15 mouse cellular contexts compared by ENCODE assay signal in the genomic region with DNA sequence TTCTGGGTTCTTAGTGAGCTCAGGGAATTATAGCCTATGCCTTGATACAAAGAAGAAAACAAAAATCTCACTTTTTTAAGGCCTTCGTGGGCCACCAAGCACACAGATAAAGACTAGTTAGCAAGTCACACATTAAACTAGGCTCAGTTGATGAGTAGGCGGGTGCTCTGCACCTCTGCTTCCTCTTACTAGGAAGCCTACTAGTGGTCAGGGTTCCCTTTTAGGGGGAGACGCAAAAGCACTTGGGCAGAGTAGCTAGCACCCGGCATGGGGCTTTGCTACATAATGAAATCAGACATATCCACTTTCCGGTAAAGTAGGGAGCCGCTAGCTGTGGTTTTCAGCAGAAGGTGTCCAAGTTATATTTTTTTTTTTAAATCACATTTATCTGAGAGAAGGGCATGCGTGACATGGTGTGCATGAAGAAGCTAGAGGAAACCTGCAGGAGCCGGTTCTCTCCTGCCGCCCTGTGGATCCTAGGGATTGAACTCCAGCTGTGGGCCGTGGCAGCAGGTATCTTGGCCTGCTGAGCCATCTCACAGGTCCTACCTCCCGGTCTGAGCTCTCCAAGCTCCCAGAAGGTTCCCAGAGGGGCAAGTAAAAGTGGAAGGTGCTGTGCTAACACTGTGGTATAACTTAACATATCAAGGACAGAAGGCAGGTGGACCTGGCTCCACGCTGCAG.
DNase-seq lines count a peak whose midpoint lies in the region; ATAC-seq and TF ChIP-seq lines count a peak whose summit lies in the region.
"Had no signal": no experiment of that assay in that cellular context is flagged by ENCODE, and none has a peak within 500 bp of the region (broad histone marks: within the 10 kb centered on the region; RNA-seq: fewer than 3 reads in every experiment).

No protein-coding gene starts in this region.

- H3K9me3 ChIP-seq in forebrain, embryonic 14.5 days (replicated peaks; ENCODE audit: control insufficient read depth, low read length) = no peaks in the 10 kb centered on the region
- no peaks in the 10 kb centered on the region for H3K9me3 ChIP-seq in forebrain, embryonic 13.5 days (replicated peaks)
- no peaks in the 10 kb centered on the region for H3K9me3 ChIP-seq in intestine, embryonic 14.5 days (ENCODE audit: control insufficient read depth, low read length)
- H3K9me3 ChIP-seq in intestine, embryonic 16.5 days (ENCODE audit: control insufficient read depth, low read length) = no peaks in the 10 kb centered on the region
- no peaks in the 10 kb centered on the region for H3K9me3 ChIP-seq in E14TG2a.4 (ENCODE audit: low read length)
- no peaks in the 10 kb centered on the region for H3K9me3 ChIP-seq in embryonic facial prominence, embryonic 12.5 days
- no peaks in the 10 kb centered on the region for H3K9me3 ChIP-seq in liver, embryonic 11.5 days (ENCODE audit: control insufficient read depth, low read length)
- H3K9me3 ChIP-seq: G1E; heart, embryonic 15.5 days; liver, embryonic 12.5 days had no signal

- H3K27ac ChIP-seq in forebrain, embryonic 14.5 days (ENCODE audit: low read depth, low read length) = no peak overlapping the region
- H3K27ac ChIP-seq in forebrain, embryonic 13.5 days = no peak overlapping the region
- H3K27ac ChIP-seq in intestine, embryonic 14.5 days (ENCODE audit: low read depth) = no peak overlapping the region
- no peak overlapping the region for H3K27ac ChIP-seq in intestine, embryonic 16.5 days (ENCODE audit: low read length)
- 0 out of 2 replicates have a peak overlapping the region, but pooled peaks have one; percentile 18 for H3K27ac ChIP-seq in embryonic facial prominence, embryonic 12.5 days
- no peak overlapping the region for H3K27ac ChIP-seq in liver, embryonic 11.5 days (ENCODE audit: low read depth, low read length)
- H3K27ac ChIP-seq: heart, embryonic 15.5 days; liver, embryonic 12.5 days had no signal

- H3K36me3 ChIP-seq in forebrain, embryonic 14.5 days (ENCODE audit: control insufficient read depth, insufficient read depth, low read length) = no peaks in the 10 kb centered on the region
- H3K36me3 ChIP-seq in forebrain, embryonic 13.5 days (ENCODE audit: poor library complexity, severe bottlenecking) = no peaks in the 10 kb centered on the region
- no peaks in the 10 kb centered on the region for H3K36me3 ChIP-seq in intestine, embryonic 14.5 days (ENCODE audit: control insufficient read depth, insufficient read depth, low read length)
- H3K36me3 ChIP-seq in intestine, embryonic 16.5 days (ENCODE audit: control insufficient read depth, insufficient read depth, low read length) = no peaks in the 10 kb centered on the region
- H3K36me3 ChIP-seq in E14TG2a.4 (ENCODE audit: insufficient read depth, low read length) = peaks cover 6% of the 10 kb centered on the region; the same call in 1 of the 2 replicates
- H3K36me3 ChIP-seq in embryonic facial prominence, embryonic 12.5 days = no peaks in the 10 kb centered on the region
- H3K36me3 ChIP-seq in liver, embryonic 11.5 days (ENCODE audit: control insufficient read depth, insufficient read depth, low read length) = no peaks in the 10 kb centered on the region
- H3K36me3 ChIP-seq: heart, embryonic 15.5 days; liver, embryonic 12.5 days had no signal

- no peak for ATAC-seq in forebrain, embryonic 14.5 days
- ATAC-seq in forebrain, embryonic 13.5 days = no peak
- no peak for ATAC-seq in intestine, embryonic 14.5 days (replicated peaks; ENCODE audit: low FRiP score, low TSS enrichment, low read depth)
- no peak for ATAC-seq in intestine, embryonic 16.5 days
- no peak for ATAC-seq in embryonic facial prominence, embryonic 12.5 days (ENCODE audit: insufficient number of reproducible peaks, insufficient read depth, low FRiP score, low TSS enrichment)
- ATAC-seq in liver, embryonic 11.5 days (replicated peaks; ENCODE audit: low FRiP score) = no peak
- ATAC-seq: activated CD4-positive, CD25-positive, alpha-beta regulatory T cell, adult 4 months; liver, embryonic 12.5 days had no signal

- no peak overlapping the region for H3K4me3 ChIP-seq in forebrain, embryonic 14.5 days (ENCODE audit: low read depth, low read length)
- H3K4me3 ChIP-seq in forebrain, embryonic 13.5 days = no peak overlapping the region
- no peak overlapping the region for H3K4me3 ChIP-seq in intestine, embryonic 14.5 days (ENCODE audit: low read depth, low read length)
- no peak overlapping the region for H3K4me3 ChIP-seq in intestine, embryonic 16.5 days (ENCODE audit: low read length)
- 0 out of 2 replicates have a peak overlapping the region, but pooled peaks have one; percentile 7 for H3K4me3 ChIP-seq in E14TG2a.4 (replicated peaks; ENCODE audit: low read length)
- H3K4me3 ChIP-seq in embryonic facial prominence, embryonic 12.5 days = no peak overlapping the region
- H3K4me3 ChIP-seq in liver, embryonic 11.5 days (ENCODE audit: low read depth, low read length) = no peak overlapping the region
- H3K4me3 ChIP-seq: heart, embryonic 15.5 days; liver, embryonic 12.5 days had no signal

- H3K4me2 ChIP-seq in forebrain, embryonic 14.5 days (ENCODE audit: low read length) = 0 out of 2 replicates have a peak overlapping the region, but pooled peaks have one; percentile 21
- no peak overlapping the region for H3K4me2 ChIP-seq in forebrain, embryonic 13.5 days
- H3K4me2 ChIP-seq in intestine, embryonic 14.5 days (ENCODE audit: low read length) = no peak overlapping the region
- no peak overlapping the region for H3K4me2 ChIP-seq in intestine, embryonic 16.5 days (ENCODE audit: low read depth, low read length)
- H3K4me2 ChIP-seq in embryonic facial prominence, embryonic 12.5 days (replicated peaks) = no peak overlapping the region
- no peak overlapping the region for H3K4me2 ChIP-seq in liver, embryonic 11.5 days
- H3K4me2 ChIP-seq: heart, embryonic 15.5 days; liver, embryonic 12.5 days had no signal

- peaks cover 29% of the 10 kb centered on the region for H3K4me1 ChIP-seq in forebrain, embryonic 14.5 days (ENCODE audit: control insufficient read depth, insufficient read depth, low read length)
- H3K4me1 ChIP-seq in forebrain, embryonic 13.5 days = peaks cover 36% of the 10 kb centered on the region
- H3K4me1 ChIP-seq in intestine, embryonic 14.5 days (replicated peaks; ENCODE audit: control insufficient read depth, insufficient read depth, low read length) = peaks cover 22% of the 10 kb centered on the region
- peaks cover 22% of the 10 kb centered on the region for H3K4me1 ChIP-seq in intestine, embryonic 16.5 days (ENCODE audit: control insufficient read depth, insufficient read depth, low read length)
- H3K4me1 ChIP-seq in E14TG2a.4 (replicated peaks; ENCODE audit: low read depth, low read length) = peaks cover 82% of the 10 kb centered on the region
- peaks cover 23% of the 10 kb centered on the region for H3K4me1 ChIP-seq in embryonic facial prominence, embryonic 12.5 days
- 0 out of 2 replicates have a peak, but pooled peaks cover 2% of the 10 kb centered on the region for H3K4me1 ChIP-seq in liver, embryonic 11.5 days (replicated peaks; ENCODE audit: control insufficient read depth, insufficient read depth, low read length)

- H3K27me3 ChIP-seq in forebrain, embryonic 14.5 days (replicated peaks; ENCODE audit: control insufficient read depth, insufficient read depth, low read length) = no peaks in the 10 kb centered on the region; the same call in 1 of the 2 replicates
- H3K27me3 ChIP-seq in forebrain, embryonic 13.5 days = peaks cover 17% of the 10 kb centered on the region; the same call in 1 of the 2 replicates
- peaks cover 21% of the 10 kb centered on the region for H3K27me3 ChIP-seq in intestine, embryonic 14.5 days (replicated peaks; ENCODE audit: control insufficient read depth, insufficient read depth, low read length)
- no peaks in the 10 kb centered on the region for H3K27me3 ChIP-seq in intestine, embryonic 16.5 days (replicated peaks; ENCODE audit: control insufficient read depth, insufficient read depth, low read length)
- no peaks in the 10 kb centered on the region for H3K27me3 ChIP-seq in E14TG2a.4 (ENCODE audit: insufficient read depth, low read length)
- H3K27me3 ChIP-seq in embryonic facial prominence, embryonic 12.5 days = peaks cover 28% of the 10 kb centered on the region
- H3K27me3 ChIP-seq in liver, embryonic 11.5 days (replicated peaks; ENCODE audit: control insufficient read depth, insufficient read depth, low read length) = peaks cover 35% of the 10 kb centered on the region
- H3K27me3 ChIP-seq: heart, embryonic 15.5 days had no signal

- WGBS in forebrain, embryonic 14.5 days = 77% methylated on average over 12 of the region's 12 CpGs
- WGBS in forebrain, embryonic 13.5 days = 79% methylated on average over 12 of the region's 12 CpGs
- 69% methylated on average over 12 of the region's 12 CpGs for WGBS in intestine, embryonic 14.5 days
- 71% methylated on average over 12 of the region's 12 CpGs for WGBS in intestine, embryonic 16.5 days
- 70% methylated on average over 12 of the region's 12 CpGs for WGBS in embryonic facial prominence, embryonic 12.5 days
- WGBS in liver, embryonic 11.5 days = 65% methylated on average over 12 of the region's 12 CpGs

- H3K9ac ChIP-seq in forebrain, embryonic 14.5 days (ENCODE audit: low read length) = no peak overlapping the region
- no peak overlapping the region for H3K9ac ChIP-seq in forebrain, embryonic 13.5 days
- 0 out of 2 replicates have a peak overlapping the region, but pooled peaks have one; percentile 5 for H3K9ac ChIP-seq in intestine, embryonic 14.5 days (ENCODE audit: low read length)
- no peak overlapping the region for H3K9ac ChIP-seq in intestine, embryonic 16.5 days (ENCODE audit: low read depth, low read length)
- H3K9ac ChIP-seq in embryonic facial prominence, embryonic 12.5 days = no peak overlapping the region
- no peak overlapping the region for H3K9ac ChIP-seq in liver, embryonic 11.5 days (ENCODE audit: low read depth, low read length)
- H3K9ac ChIP-seq: heart, embryonic 15.5 days; liver, embryonic 12.5 days had no signal

- TF ChIP-seq CTCF in E14TG2a.4 (conservative IDR thresholded peaks at IDR 0.05; ENCODE audit: low read length) = no peak

- no peak for DNase-seq in forebrain, embryonic 14.5 days (ENCODE audit: low spot score)
- no peak for DNase-seq in intestine, embryonic 14.5 days (ENCODE audit: low spot score)
- DNase-seq in liver, embryonic 11.5 days (ENCODE audit: low spot score) = no peak
- DNase-seq: B cell, adult 2 months; cerebellum, adult 11-12 months; layer of hippocampus, adult 9-11 months; thymus, postnatal 4 days had no signal
